Mouse (Mus musculus): ENCODE data around the gene Golga3. TPM values are rescaled to one million over a fixed set of nuclear protein-coding genes. Genes with fewer than 3 reads are reported as not detected.

Golga3 gene
- 13.7 and 14.5 TPM in 2 replicates for polyA plus RNA-seq (2015; fragmentation: Nextera tagmentation; extraction: Ambion mirVana)

GRCm38 (mm10) chr5:110176362-110177020 is at the start of gene Golga3:
Golga3 (plus strand) TSS chr5:110176701.
- peaks cover 9% of the 10 kb centered on the region for H3K4me1 ChIP-seq (ENCODE audit: control insufficient read depth, insufficient read depth, low read length)
- under 1% methylated on average over 41 of the region's 41 CpGs for WGBS
- peak within 1 kb of the TSS; percentile 72 for H3K4me3 ChIP-seq (ENCODE audit: low read length)
- peak within 1 kb of the TSS; percentile 39 for H3K27ac ChIP-seq (ENCODE audit: low read length)
- peak; percentile 98 for ATAC-seq
- H3K9me3 ChIP-seq (ENCODE audit: control insufficient read depth, low read length): no peaks in the 10 kb centered on the region
- H3K27me3 ChIP-seq (replicated peaks; ENCODE audit: control insufficient read depth, insufficient read depth, low read length): no peaks in the 10 kb centered on the region
- H3K36me3 ChIP-seq (ENCODE audit: control insufficient read depth, insufficient read depth, low read length): no peaks in the 10 kb centered on the region
- peak within 1 kb of the TSS; percentile 78 for H3K9ac ChIP-seq (ENCODE audit: low read depth, low read length)
- peak within 1 kb of the TSS; percentile 74 for H3K4me2 ChIP-seq (ENCODE audit: low read depth, low read length)

GRCm38 (mm10) chr5:110135293-110136086 is 41.0 kb upstream of the Golga3 start, which contains the start of gene Chfr:
Chfr (plus strand) TSS chr5:110135842.
- WGBS: 2% methylated on average over 46 of the region's 46 CpGs
- no peaks in the 10 kb centered on the region for H3K36me3 ChIP-seq (ENCODE audit: control insufficient read depth, insufficient read depth, low read length)
- no peaks in the 10 kb centered on the region for H3K4me1 ChIP-seq (ENCODE audit: control insufficient read depth, insufficient read depth, low read length)
- peaks cover 5% of the 10 kb centered on the region; the same call in 1 of the 2 replicates for H3K9me3 ChIP-seq (ENCODE audit: control insufficient read depth, low read length)
- H3K4me2 ChIP-seq (ENCODE audit: low read depth, low read length): peak within 1 kb of the TSS; percentile 85
- peak within 1 kb of the TSS; percentile 49 for H3K27ac ChIP-seq (ENCODE audit: low read length)
- peak within 1 kb of the TSS; percentile 84 for H3K4me3 ChIP-seq (ENCODE audit: low read length)
- H3K27me3 ChIP-seq (replicated peaks; ENCODE audit: control insufficient read depth, insufficient read depth, low read length): no peaks in the 10 kb centered on the region
- ATAC-seq: peak; percentile 100
- peak within 1 kb of the TSS; percentile 81 for H3K9ac ChIP-seq (ENCODE audit: low read depth, low read length)

- peak overlapping the region; percentile 85 for H3K4me2 ChIP-seq (ENCODE audit: low read depth, low read length)
- H3K27me3 ChIP-seq (replicated peaks; ENCODE audit: control insufficient read depth, insufficient read depth, low read length): no peaks in the 10 kb centered on the region
- peak overlapping the region; percentile 84 for H3K4me3 ChIP-seq (ENCODE audit: low read length)
- peak; percentile 39 for ATAC-seq
- no peaks in the 10 kb centered on the region for H3K9me3 ChIP-seq (ENCODE audit: control insufficient read depth, low read length)
- H3K9ac ChIP-seq (ENCODE audit: low read depth, low read length): peak overlapping the region; percentile 81
- peak overlapping the region; percentile 19; the same call in 1 of the 2 replicates for H3K27ac ChIP-seq (ENCODE audit: low read length)
- H3K36me3 ChIP-seq (ENCODE audit: control insufficient read depth, insufficient read depth, low read length): no peaks in the 10 kb centered on the region
- 6% methylated on average over 18 of the region's 18 CpGs for WGBS
- no peaks in the 10 kb centered on the region for H3K4me1 ChIP-seq (ENCODE audit: control insufficient read depth, insufficient read depth, low read length)
Observed at GRCm38 (mm10) chr5:110136087-110136464, 40.4 kb upstream of the Golga3 start.

- no peak overlapping the region for H3K4me3 ChIP-seq (ENCODE audit: low read length)
- H3K27me3 ChIP-seq (replicated peaks; ENCODE audit: control insufficient read depth, insufficient read depth, low read length): no peaks in the 10 kb centered on the region
- H3K4me1 ChIP-seq (ENCODE audit: control insufficient read depth, insufficient read depth, low read length): no peaks in the 10 kb centered on the region
- ATAC-seq: no peak
- WGBS: 96% methylated on average over 3 of the region's 3 CpGs
- no peak overlapping the region for H3K27ac ChIP-seq (ENCODE audit: low read length)
- H3K9ac ChIP-seq (ENCODE audit: low read depth, low read length): no peak overlapping the region
- H3K36me3 ChIP-seq (ENCODE audit: control insufficient read depth, insufficient read depth, low read length): no peaks in the 10 kb centered on the region
- no peak overlapping the region for H3K4me2 ChIP-seq (ENCODE audit: low read depth, low read length)
- H3K9me3 ChIP-seq (ENCODE audit: control insufficient read depth, low read length): no peaks in the 10 kb centered on the region
Observed at GRCm38 (mm10) chr5:110137816-110138215, 38.7 kb upstream of the Golga3 start.

DNA sequence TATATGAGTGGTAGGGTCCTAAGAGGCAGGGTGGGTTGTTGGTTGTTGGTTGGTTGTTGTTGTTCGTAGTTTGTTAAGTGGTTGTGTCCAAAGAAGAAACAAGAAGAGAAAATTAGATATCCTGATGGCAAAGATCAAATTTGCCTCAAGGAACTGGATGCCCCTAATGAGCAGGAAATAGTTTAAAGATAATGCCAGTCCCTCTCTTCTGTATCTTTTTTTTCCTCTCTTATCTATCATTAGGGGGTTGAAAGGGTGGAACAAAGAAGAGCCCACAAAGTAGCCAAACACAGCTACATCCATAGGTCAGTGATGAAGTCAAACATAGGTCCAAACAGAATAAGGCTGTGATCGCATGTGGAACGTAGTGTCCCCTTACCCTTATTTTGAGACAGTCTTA is 37.2 kb upstream of the Golga3 start:
- Histone ChIP-seq H3K4me1 (ENCODE audit: control insufficient read depth, insufficient read depth, low read length) (no peaks in the 10 kb centered on the region), H3K9ac (ENCODE audit: low read depth, low read length) (no peak overlapping the region), H3K4me2 (ENCODE audit: low read depth, low read length) (no peak overlapping the region), H3K9me3 (ENCODE audit: control insufficient read depth, low read length) (no peaks in the 10 kb centered on the region), H3K36me3 (ENCODE audit: control insufficient read depth, insufficient read depth, low read length) (0 out of 2 replicates have a peak, but pooled peaks cover 2% of the 10 kb centered on the region), H3K4me3 (ENCODE audit: low read length) (no peak overlapping the region), H3K27ac (ENCODE audit: low read length) (no peak overlapping the region), H3K27me3 (replicated peaks; ENCODE audit: control insufficient read depth, insufficient read depth, low read length) (no peaks in the 10 kb centered on the region)
- no peak for ATAC-seq
- WGBS: 92% methylated on average over 3 of the region's 3 CpGs

DNA sequence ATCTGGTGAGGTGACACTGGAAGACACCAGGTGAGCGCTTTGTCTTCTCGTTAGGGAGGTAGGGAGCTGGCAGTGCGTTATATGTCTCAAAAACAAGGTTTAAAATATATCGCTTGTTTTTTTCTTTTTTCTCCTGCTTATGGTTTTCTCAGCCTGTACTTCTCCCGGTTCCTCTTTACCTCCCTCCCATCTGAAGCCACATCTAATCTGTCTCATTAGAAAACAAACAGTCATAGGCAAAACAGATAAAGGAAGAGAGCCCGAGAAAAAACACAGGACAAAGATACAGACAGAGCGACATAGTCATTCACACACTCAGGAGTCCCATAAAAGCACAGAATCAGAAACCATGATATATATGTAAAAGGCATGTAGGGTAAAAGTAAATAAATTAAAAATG is 36.1 kb upstream of the Golga3 start:
- no peak for ATAC-seq
- Histone ChIP-seq H3K9ac (ENCODE audit: low read depth, low read length) (no peak overlapping the region), H3K4me1 (ENCODE audit: control insufficient read depth, insufficient read depth, low read length) (no peaks in the 10 kb centered on the region), H3K36me3 (ENCODE audit: control insufficient read depth, insufficient read depth, low read length) (peaks cover 5% of the 10 kb centered on the region; the same call in 1 of the 2 replicates), H3K27me3 (replicated peaks; ENCODE audit: control insufficient read depth, insufficient read depth, low read length) (no peaks in the 10 kb centered on the region), H3K27ac (ENCODE audit: low read length) (no peak overlapping the region), H3K4me3 (ENCODE audit: low read length) (no peak overlapping the region), H3K4me2 (ENCODE audit: low read depth, low read length) (no peak overlapping the region), H3K9me3 (ENCODE audit: control insufficient read depth, low read length) (no peaks in the 10 kb centered on the region)
- 94% methylated on average over 7 of the region's 7 CpGs for WGBS

DNA sequence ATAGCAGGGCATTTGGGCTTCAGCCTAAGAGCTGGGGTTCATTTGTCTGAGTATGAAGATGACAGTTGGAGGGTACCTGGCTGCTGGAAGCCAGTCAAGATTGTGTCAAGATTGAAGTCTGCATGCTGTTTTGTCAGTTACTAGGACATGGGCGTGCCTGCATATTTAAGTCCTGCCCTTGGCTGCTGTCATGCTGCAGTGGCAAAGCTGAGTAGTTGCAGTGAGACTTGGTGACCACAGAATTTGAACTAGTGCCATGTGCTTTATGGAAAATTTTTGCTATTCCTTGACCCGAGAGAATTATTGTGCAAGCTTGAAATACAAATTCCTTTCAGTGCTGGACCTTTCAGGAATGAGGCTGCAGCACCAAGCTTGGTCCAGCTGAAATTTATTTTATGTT is 34.2 kb upstream of the Golga3 start:
- Histone ChIP-seq H3K27ac (ENCODE audit: low read length) (no peak overlapping the region), H3K4me2 (ENCODE audit: low read depth, low read length) (no peak overlapping the region), H3K36me3 (ENCODE audit: control insufficient read depth, insufficient read depth, low read length) (peaks cover 12% of the 10 kb centered on the region; the same call in 1 of the 2 replicates), H3K27me3 (replicated peaks; ENCODE audit: control insufficient read depth, insufficient read depth, low read length) (no peaks in the 10 kb centered on the region), H3K4me1 (ENCODE audit: control insufficient read depth, insufficient read depth, low read length) (no peaks in the 10 kb centered on the region), H3K4me3 (ENCODE audit: low read length) (no peak overlapping the region), H3K9ac (ENCODE audit: low read depth, low read length) (no peak overlapping the region), H3K9me3 (ENCODE audit: control insufficient read depth, low read length) (no peaks in the 10 kb centered on the region)
- ATAC-seq: no peak
- 90% methylated on average over 2 of the region's 2 CpGs for WGBS

DNA sequence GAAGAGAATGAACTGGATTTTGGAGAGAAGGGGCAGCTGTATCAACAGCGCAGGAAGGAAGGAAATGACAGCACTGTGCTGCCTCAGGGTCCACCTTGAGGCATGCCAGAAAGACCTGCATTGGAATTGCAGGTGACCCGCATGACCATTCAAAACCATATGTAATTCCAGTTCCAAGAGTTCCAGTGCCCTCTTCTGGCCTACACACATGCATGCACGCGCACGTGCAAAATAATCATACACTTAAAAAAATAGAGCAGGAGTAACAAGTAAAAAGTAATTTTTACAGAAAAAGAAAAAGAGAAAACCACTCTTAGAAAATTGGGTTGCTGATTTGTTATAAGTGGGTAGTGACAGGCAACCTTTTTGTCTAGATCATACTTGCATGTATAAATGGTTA is 33.5 kb upstream of the Golga3 start:
- H3K4me1 ChIP-seq (ENCODE audit: control insufficient read depth, insufficient read depth, low read length): no peaks in the 10 kb centered on the region
- no peak overlapping the region for H3K27ac ChIP-seq (ENCODE audit: low read length)
- no peaks in the 10 kb centered on the region for H3K9me3 ChIP-seq (ENCODE audit: control insufficient read depth, low read length)
- H3K4me2 ChIP-seq (ENCODE audit: low read depth, low read length): no peak overlapping the region
- H3K4me3 ChIP-seq (ENCODE audit: low read length): no peak overlapping the region
- no peak for ATAC-seq
- H3K9ac ChIP-seq (ENCODE audit: low read depth, low read length): no peak overlapping the region
- peaks cover 12% of the 10 kb centered on the region; the same call in 1 of the 2 replicates for H3K36me3 ChIP-seq (ENCODE audit: control insufficient read depth, insufficient read depth, low read length)
- WGBS: 89% methylated on average over 5 of the region's 5 CpGs
- H3K27me3 ChIP-seq (replicated peaks; ENCODE audit: control insufficient read depth, insufficient read depth, low read length): no peaks in the 10 kb centered on the region

DNA sequence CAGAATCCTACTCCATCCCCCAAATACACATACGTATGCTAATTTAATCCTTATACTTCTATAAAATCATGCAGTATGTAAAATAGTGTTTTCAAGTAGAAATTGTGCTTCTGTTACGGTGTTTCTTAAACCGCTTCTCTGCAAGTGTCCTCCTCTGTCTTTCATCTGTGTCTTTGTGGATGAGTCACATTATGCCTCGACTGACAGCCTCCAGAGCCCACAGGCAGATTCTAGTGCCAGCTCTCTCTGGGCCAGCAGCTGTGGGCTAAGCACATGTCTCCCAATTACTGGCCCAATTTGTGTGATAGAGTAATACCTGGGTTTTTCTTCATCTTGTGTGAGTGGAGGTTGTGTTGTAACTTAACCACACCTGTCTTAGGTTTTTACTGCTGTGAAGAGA is 7.1 kb upstream of the Golga3 start:
- no peak overlapping the region for H3K4me3 ChIP-seq (ENCODE audit: low read length)
- H3K9ac ChIP-seq (ENCODE audit: low read depth, low read length): no peak overlapping the region
- peaks cover 11% of the 10 kb centered on the region for H3K36me3 ChIP-seq (ENCODE audit: control insufficient read depth, insufficient read depth, low read length)
- no peaks in the 10 kb centered on the region for H3K27me3 ChIP-seq (replicated peaks; ENCODE audit: control insufficient read depth, insufficient read depth, low read length)
- ATAC-seq: no peak
- no peak overlapping the region for H3K27ac ChIP-seq (ENCODE audit: low read length)
- H3K4me2 ChIP-seq (ENCODE audit: low read depth, low read length): no peak overlapping the region
- no peaks in the 10 kb centered on the region for H3K9me3 ChIP-seq (ENCODE audit: control insufficient read depth, low read length)
- no peaks in the 10 kb centered on the region for H3K4me1 ChIP-seq (ENCODE audit: control insufficient read depth, insufficient read depth, low read length)
- 93% methylated on average over 4 of the region's 4 CpGs for WGBS
